Comparison of ENCODE assay signal across 19 mouse cellular contexts in the genomic region with DNA sequence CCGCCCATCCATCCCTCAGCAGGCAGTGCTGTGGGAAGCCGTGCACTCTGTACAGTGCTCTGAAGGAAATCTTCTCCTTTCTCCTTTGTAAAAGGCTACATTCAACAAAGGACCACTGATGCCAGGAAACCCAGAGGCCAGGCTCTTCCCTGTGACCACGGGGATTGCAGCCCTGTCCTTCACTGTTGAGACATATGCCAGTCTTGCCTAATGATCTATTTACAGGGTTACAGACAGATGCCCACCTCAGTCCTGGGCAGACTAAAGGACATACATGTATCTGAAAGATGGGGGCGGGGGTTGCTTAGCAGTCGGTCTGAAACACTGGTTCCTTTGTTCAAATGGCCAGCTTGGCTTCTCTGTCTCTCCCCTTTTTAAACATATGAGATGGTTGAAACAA. TPM values are rescaled to one million over a fixed set of nuclear protein-coding genes. Genes with fewer than 3 reads are reported as not detected.
DNase-seq lines count a peak whose midpoint lies in the region; ATAC-seq and TF ChIP-seq lines count a peak whose summit lies in the region.
"Had no signal": no experiment of that assay in that cellular context is flagged by ENCODE, and none has a peak within 500 bp of the region (broad histone marks: within the 10 kb centered on the region; RNA-seq: fewer than 3 reads in every experiment).

No protein-coding gene starts in this region.

- H3K9ac ChIP-seq in forebrain, embryonic 13.5 days = no peak overlapping the region
- no peak overlapping the region for H3K9ac ChIP-seq in hindbrain, embryonic 16.5 days (ENCODE audit: low read depth, low read length)
- no peak overlapping the region for H3K9ac ChIP-seq in midbrain, postnatal 0 days (replicated peaks; ENCODE audit: low read length, poor library complexity, severe bottlenecking)
- H3K9ac ChIP-seq: embryonic facial prominence, embryonic 15.5 days had no signal

- peaks cover 15% of the 10 kb centered on the region for H3K9me3 ChIP-seq in forebrain, embryonic 13.5 days (replicated peaks)
- no peaks in the 10 kb centered on the region; the same call in 1 of the 2 replicates for H3K9me3 ChIP-seq in hindbrain, embryonic 16.5 days (ENCODE audit: control insufficient read depth, low read length)
- no peaks in the 10 kb centered on the region for H3K9me3 ChIP-seq in midbrain, postnatal 0 days (ENCODE audit: low read length)
- H3K9me3 ChIP-seq: embryonic facial prominence, embryonic 15.5 days had no signal

- DNase-seq in Muller cell, postnatal 12 days (ENCODE audit: inconsistent ontology term) = peak; percentile 39
- peak; percentile 37 for DNase-seq in midbrain, postnatal 0 days (ENCODE audit: low spot score)
- DNase-seq in gastrocnemius, adult 2 months = no peak
- no peak for DNase-seq in heart, postnatal 14 days
- DNase-seq in adrenal gland, postnatal 10 days = no peak
- no peak for DNase-seq in thymus, postnatal 10 days (ENCODE audit: low spot score in 2 of 2)
- DNase-seq: cerebellum, adult 9-10 months; heart, adult 18-20 months; layer of hippocampus, adult 9-11 months; left cerebral cortex, postnatal 4 days had no signal

- no peak for TF ChIP-seq CTCF in midbrain, postnatal 0 days (IDR thresholded peaks at IDR 0.05)
- TF ChIP-seq CTCF in gastrocnemius, adult 2 months (IDR thresholded peaks at IDR 0.05) = no peak

- peak overlapping the region; percentile 9; the same call in 1 of the 2 replicates for H3K4me2 ChIP-seq in forebrain, embryonic 13.5 days
- H3K4me2 ChIP-seq in hindbrain, embryonic 16.5 days (ENCODE audit: low read length) = no peak overlapping the region
- H3K4me2 ChIP-seq in midbrain, postnatal 0 days (ENCODE audit: low read depth, low read length, poor library complexity, severe bottlenecking) = no peak overlapping the region
- H3K4me2 ChIP-seq: embryonic facial prominence, embryonic 15.5 days had no signal

- peaks cover 13% of the 10 kb centered on the region; the same call in 1 of the 2 replicates for H3K27me3 ChIP-seq in forebrain, embryonic 13.5 days
- no peaks in the 10 kb centered on the region for H3K27me3 ChIP-seq in hindbrain, embryonic 16.5 days (replicated peaks; ENCODE audit: control insufficient read depth, insufficient read depth, low read length)
- H3K27me3 ChIP-seq in midbrain, postnatal 0 days (ENCODE audit: insufficient read depth, low read length) = no peaks in the 10 kb centered on the region
- H3K27me3 ChIP-seq: embryonic facial prominence, embryonic 15.5 days had no signal

- ATAC-seq in forebrain, embryonic 13.5 days = 0 out of 2 replicates have a peak, but pooled peaks have one; percentile 37
- peak; percentile 29; the same call in 1 of the 2 replicates for ATAC-seq in hindbrain, embryonic 16.5 days
- no peak for ATAC-seq in midbrain, postnatal 0 days (ENCODE audit: low FRiP score)
- ATAC-seq: activated CD4-positive, CD25-positive, alpha-beta regulatory T cell, adult 4 months had no signal

- no peaks in the 10 kb centered on the region for H3K36me3 ChIP-seq in forebrain, embryonic 13.5 days (ENCODE audit: poor library complexity, severe bottlenecking)
- H3K36me3 ChIP-seq in hindbrain, embryonic 16.5 days (ENCODE audit: control insufficient read depth, insufficient read depth, low read length) = no peaks in the 10 kb centered on the region
- H3K36me3 ChIP-seq in midbrain, postnatal 0 days (ENCODE audit: insufficient read depth, low read length) = no peaks in the 10 kb centered on the region
- H3K36me3 ChIP-seq: embryonic facial prominence, embryonic 15.5 days had no signal

- intact Hi-C loops in gastrocnemius, adult 2 months (cut with DNase I) = no loop called here
- intact Hi-C loops in heart, postnatal 14 days (cut with DNase I) = no loop called here

- H3K4me1 ChIP-seq in forebrain, embryonic 13.5 days = peaks cover 55% of the 10 kb centered on the region
- peaks cover 19% of the 10 kb centered on the region for H3K4me1 ChIP-seq in hindbrain, embryonic 16.5 days (ENCODE audit: control insufficient read depth, insufficient read depth, low read depth, low read length)
- peaks cover 15% of the 10 kb centered on the region; the same call in 1 of the 2 replicates for H3K4me1 ChIP-seq in midbrain, postnatal 0 days (ENCODE audit: insufficient read depth, low read length)

- peak overlapping the region; percentile 75 for H3K27ac ChIP-seq in forebrain, embryonic 13.5 days
- peak overlapping the region; percentile 29 for H3K27ac ChIP-seq in hindbrain, embryonic 16.5 days (ENCODE audit: low read depth, low read length)
- peak overlapping the region; percentile 39; the same call in 1 of the 2 replicates for H3K27ac ChIP-seq in midbrain, postnatal 0 days (ENCODE audit: low read depth, low read length)
- no peak overlapping the region for H3K27ac ChIP-seq in gastrocnemius, adult 2 months
- H3K27ac ChIP-seq: embryonic facial prominence, embryonic 15.5 days; macrophage had no signal

- no peak overlapping the region for H3K4me3 ChIP-seq in forebrain, embryonic 13.5 days
- H3K4me3 ChIP-seq in hindbrain, embryonic 16.5 days (ENCODE audit: low read length) = no peak overlapping the region
- H3K4me3 ChIP-seq in midbrain, postnatal 0 days (ENCODE audit: low read depth, low read length) = no peak overlapping the region
- no peak overlapping the region for H3K4me3 ChIP-seq in gastrocnemius, adult 2 months
- H3K4me3 ChIP-seq: embryonic facial prominence, embryonic 15.5 days; myocyte had no signal

- WGBS in forebrain, embryonic 13.5 days = 17% methylated on average over 5 of the region's 5 CpGs
- 27% methylated on average over 5 of the region's 5 CpGs for WGBS in hindbrain, embryonic 16.5 days
- WGBS in midbrain, postnatal 0 days = 33% methylated on average over 5 of the region's 5 CpGs

RNA-seq across cellular contexts. Expression of a gene that starts 14.4 kb away (rescaled TPM):
- 0.58 and 1.3 TPM in 2 replicates for polyA plus RNA-seq in forebrain, embryonic 13.5 days (2015; fragmentation: Nextera tagmentation; extraction: Ambion mirVana)
- 2.2 and 2.6 TPM in 2 replicates for polyA plus RNA-seq in hindbrain, embryonic 16.5 days (2015; fragmentation: Nextera tagmentation; extraction: Ambion mirVana)
- total RNA-seq in midbrain, postnatal 0 days (2014; rRNA removed) = 1.8 and 2.2 TPM in 2 replicates
- polyA plus RNA-seq in midbrain, postnatal 0 days (2015; fragmentation: Nextera tagmentation; extraction: Ambion mirVana) = 2.5 and 2.6 TPM in 2 replicates
- not detected for total RNA-seq in gastrocnemius, adult 2 months (2021)
- not detected for total RNA-seq in heart, postnatal 14 days (2021)
- under 1 TPM in 1 of 2 experiments, not detected in 1; 0.09 TPM for total RNA-seq in adrenal gland, postnatal 10 days (2021)
- total RNA-seq: MEL had no signal
- polyA plus RNA-seq: activated CD4-positive, CD25-positive, alpha-beta regulatory T cell, adult 4 months; liver, embryonic 16.5 days; macrophage; spleen, adult 2 months had no signal

Comparison
In these comparisons a context has a peak if more than half of its experiments do, and no peak if none do; other contexts are left out.
1. DNase-seq: peak in Muller cell, postnatal 12 days (single experiment) and midbrain, postnatal 0 days (single experiment); none in gastrocnemius, adult 2 months (single experiment), heart, postnatal 14 days (0 of 2), adrenal gland, postnatal 10 days (single experiment) and thymus, postnatal 10 days (0 of 2).